Mouse (Mus musculus): ENCODE results near the gene Cdh5. TPM values are rescaled to one million over a fixed set of nuclear protein-coding genes. Genes with fewer than 3 reads are reported as not detected.
A peak's percentile ranks its signal among the peaks of the same experiment; 100 is the strongest.

Gene Cdh5
- polyA plus RNA-seq (2012; ENCODE audit: insufficient read depth, insufficient read length, low replicate concordance, missing spikeins): not detected in 2 replicates

DNA sequence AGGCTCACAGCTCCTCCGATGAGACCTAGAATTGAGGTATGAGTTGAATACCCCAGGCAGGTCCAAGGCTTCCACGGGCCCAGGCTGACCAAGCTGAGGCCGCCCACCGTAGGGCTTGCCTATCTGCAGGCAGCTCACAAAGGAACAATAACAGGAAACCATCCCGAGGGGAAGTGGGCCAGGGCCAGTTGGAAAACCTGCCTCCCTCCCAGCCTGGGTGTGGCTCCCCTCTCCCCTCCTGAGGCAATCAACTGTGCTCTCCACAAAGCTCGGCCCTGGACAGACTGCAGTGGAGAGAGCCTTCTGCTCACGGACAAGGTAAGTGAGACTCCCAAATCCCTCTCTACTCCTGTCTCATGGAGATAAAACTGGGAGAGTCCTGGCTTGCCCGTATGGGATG is at the start of gene Cdh5:
Gene Cdh5, plus strand, starts transcription at position 211 of the 400 bp plus-strand sequence.
- Histone ChIP-seq H3K27ac (ENCODE audit: insufficient read depth, low read depth, low read length) (no peak within 1 kb of the TSS), H3K4me3 (ENCODE audit: insufficient read depth, low read depth, low read length) (peak within 1 kb of the TSS; percentile 21), H3K4me1 (ENCODE audit: control insufficient read depth, insufficient read depth, low read length) (no peaks in the 10 kb centered on the region)
- WGBS: 75% methylated on average over 8 of the region's 8 CpGs
- TF ChIP-seq CTCF (IDR thresholded peaks at IDR 0.05; ENCODE audit: insufficient read depth, low read depth, low read length) (no peak), POLR2A (IDR thresholded peaks at IDR 0.05; ENCODE audit: insufficient read depth, low read depth, low read length) (no peak)

DNA sequence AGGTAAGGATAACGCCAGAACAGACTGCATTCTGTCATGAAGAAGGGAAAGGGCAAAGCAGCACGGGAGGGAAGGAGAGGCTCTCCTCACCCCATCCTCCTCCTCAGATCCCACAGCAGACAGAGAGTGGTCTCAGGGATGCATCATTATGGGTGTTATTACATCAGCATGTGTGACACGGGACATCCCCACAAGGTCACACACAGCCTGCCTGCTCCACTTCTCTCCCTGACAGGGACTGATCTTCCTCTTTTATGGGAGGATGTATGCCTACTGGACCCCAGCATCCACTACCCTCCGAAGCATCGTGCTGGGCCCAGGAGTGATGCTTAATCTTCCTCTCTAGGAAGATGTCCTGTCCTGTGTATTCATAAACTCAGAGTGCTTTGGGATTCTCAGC is 41.5 kb upstream of the Cdh5 start:
- peaks cover 11% of the 10 kb centered on the region for H3K4me1 ChIP-seq (ENCODE audit: control insufficient read depth, insufficient read depth, low read length)
- no peak overlapping the region for H3K27ac ChIP-seq (ENCODE audit: insufficient read depth, low read depth, low read length)
- WGBS: 91% methylated on average over 5 of the region's 5 CpGs
- no peak for TF ChIP-seq CTCF (IDR thresholded peaks at IDR 0.05; ENCODE audit: insufficient read depth, low read depth, low read length)
- no peak overlapping the region for H3K4me3 ChIP-seq (ENCODE audit: insufficient read depth, low read depth, low read length)

DNA sequence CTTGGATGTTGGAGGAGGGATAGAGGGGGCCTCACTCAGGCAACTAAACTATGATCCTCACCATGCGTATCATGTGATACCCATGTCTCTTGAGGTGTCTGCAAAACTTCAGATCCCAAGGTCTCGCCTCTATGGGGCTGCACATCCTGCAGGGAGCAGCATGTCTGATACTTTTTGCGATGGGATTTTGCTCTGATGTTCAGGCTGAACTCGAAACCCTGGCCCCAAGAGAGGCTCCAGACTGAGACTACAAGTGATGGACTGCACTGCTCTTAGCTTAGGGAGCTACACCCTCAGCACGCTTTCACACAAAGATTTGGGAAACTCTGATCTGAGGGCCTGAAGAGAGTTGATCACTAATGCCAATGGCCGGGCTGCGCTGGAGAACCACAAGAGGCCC is 41.0 kb upstream of the Cdh5 start:
- no peak for TF ChIP-seq CTCF (IDR thresholded peaks at IDR 0.05; ENCODE audit: insufficient read depth, low read depth, low read length)
- TF ChIP-seq POLR2A (IDR thresholded peaks at IDR 0.05; ENCODE audit: insufficient read depth, low read depth, low read length): no peak
- H3K4me3 ChIP-seq (ENCODE audit: insufficient read depth, low read depth, low read length): no peak overlapping the region
- 96% methylated on average over 7 of the region's 7 CpGs for WGBS
- no peak overlapping the region for H3K27ac ChIP-seq (ENCODE audit: insufficient read depth, low read depth, low read length)
- peaks cover 11% of the 10 kb centered on the region for H3K4me1 ChIP-seq (ENCODE audit: control insufficient read depth, insufficient read depth, low read length)

DNA sequence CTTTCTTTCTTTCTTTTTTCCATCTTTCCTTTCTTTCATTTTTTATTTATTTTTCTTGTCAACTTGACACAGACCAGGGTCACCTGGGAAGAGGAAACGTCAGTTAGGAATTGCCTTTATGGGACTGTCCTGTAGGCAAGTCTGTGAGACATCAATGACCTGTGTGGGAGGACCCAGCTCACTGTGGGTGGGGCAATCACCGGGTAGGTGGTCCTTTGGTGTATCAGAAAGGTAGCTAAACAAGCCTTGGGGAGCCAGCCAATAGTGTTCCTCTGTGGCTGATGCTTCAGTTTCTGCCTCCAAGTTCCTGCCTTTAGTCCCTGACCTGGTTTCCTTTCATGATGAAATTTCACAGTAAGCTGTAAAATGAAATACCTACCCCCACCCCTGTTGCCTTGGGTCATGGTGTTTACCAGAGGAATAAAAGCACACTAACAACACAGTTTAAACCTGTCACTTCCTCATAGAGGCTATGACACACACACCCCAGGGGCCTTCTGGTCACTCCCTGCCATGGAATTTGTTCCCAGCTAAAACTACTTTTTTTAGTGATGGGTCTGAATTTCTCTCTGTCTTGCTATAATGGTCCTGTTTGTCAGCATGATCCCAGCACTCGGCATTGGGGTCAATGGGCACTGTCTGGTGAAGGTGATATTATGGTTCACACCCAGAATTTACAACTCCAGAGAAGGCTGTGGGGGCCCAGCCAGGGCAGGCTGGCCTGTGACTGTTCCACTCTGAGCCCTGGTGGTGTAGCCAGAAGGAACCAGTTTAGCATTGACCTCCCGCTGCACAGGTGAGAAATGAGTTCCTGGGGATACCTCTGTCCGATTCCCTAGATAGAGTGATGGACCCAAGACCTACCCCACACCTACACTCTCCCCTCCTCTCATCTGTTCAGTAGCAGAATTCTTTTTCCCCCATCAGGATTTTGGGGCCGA is 40.1 kb upstream of the Cdh5 start:
- no peak overlapping the region for H3K27ac ChIP-seq (ENCODE audit: insufficient read depth, low read depth, low read length)
- H3K4me3 ChIP-seq (ENCODE audit: insufficient read depth, low read depth, low read length): no peak overlapping the region
- H3K4me1 ChIP-seq (ENCODE audit: control insufficient read depth, insufficient read depth, low read length): peaks cover 11% of the 10 kb centered on the region
- no peak for TF ChIP-seq POLR2A (IDR thresholded peaks at IDR 0.05; ENCODE audit: insufficient read depth, low read depth, low read length)
- TF ChIP-seq CTCF (IDR thresholded peaks at IDR 0.05; ENCODE audit: insufficient read depth, low read depth, low read length): no peak
- WGBS: 70% methylated on average over 6 of the region's 6 CpGs

DNA sequence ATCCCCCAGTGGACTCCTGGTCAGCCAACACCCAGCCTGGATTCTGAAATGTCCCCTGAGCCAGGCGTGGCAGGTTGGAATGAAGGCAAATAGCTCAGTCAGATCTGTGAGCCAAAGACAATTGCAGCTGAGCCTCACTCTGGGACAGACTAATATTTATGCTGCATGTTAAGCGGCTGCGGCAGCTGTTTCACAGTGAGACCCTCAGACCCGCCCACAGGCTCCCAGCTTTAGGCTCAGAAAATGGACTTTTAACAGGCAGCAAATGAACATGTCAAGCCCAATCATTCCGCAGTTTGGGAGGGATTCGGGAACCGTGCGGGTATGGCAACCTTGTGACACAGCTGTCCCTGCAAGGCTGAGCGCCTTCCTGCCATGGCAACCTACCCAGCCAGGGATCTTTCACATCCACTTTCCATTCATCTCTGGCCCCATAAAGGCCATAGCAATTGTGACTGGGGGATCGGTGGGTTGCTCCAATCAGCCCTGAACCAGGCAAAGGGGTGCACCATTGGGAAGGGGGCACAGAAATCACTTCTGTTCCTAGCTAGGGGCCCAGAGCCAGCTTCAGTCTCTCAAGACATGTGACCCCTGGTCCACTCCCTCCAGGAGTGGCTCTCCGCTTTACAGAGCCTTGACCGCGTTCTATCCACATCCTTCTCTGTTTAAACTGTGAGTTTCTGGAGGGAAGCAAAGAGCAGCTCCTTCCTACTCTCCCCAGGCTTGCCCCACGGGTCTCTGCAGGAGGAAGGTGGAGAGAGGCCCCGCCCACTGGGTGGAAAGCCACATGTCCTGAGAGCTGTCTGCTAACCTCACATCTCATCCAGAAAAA is 39.2 kb upstream of the Cdh5 start:
- Histone ChIP-seq H3K4me3 (ENCODE audit: insufficient read depth, low read depth, low read length) (no peak overlapping the region), H3K27ac (ENCODE audit: insufficient read depth, low read depth, low read length) (no peak overlapping the region)

DNA sequence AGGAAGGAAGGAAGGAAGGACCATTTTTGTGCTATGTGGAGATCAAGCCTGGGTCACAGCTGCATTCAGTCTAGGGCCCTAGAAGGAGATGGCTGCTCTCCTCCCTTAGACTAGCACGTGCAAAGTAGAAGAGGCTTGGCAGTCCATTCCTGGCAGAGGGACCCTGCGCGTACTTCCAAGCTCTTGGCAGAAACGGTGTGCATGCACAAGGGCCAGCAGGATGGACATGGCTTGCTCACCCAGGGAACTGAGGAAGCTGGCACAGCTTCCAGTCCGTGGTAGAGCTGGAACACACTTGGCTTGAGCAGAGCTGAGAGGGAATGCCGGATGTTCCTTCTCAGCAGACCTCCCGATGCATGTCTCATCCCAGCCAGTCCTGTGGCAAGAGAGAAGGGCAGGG is 36.2 kb upstream of the Cdh5 start:
- TF ChIP-seq CTCF (IDR thresholded peaks at IDR 0.05; ENCODE audit: insufficient read depth, low read depth, low read length): no peak
- no peak for TF ChIP-seq POLR2A (IDR thresholded peaks at IDR 0.05; ENCODE audit: insufficient read depth, low read depth, low read length)
- WGBS: 59% methylated on average over 7 of the region's 7 CpGs
- peaks cover 11% of the 10 kb centered on the region for H3K4me1 ChIP-seq (ENCODE audit: control insufficient read depth, insufficient read depth, low read length)
- no peak overlapping the region for H3K27ac ChIP-seq (ENCODE audit: insufficient read depth, low read depth, low read length)
- H3K4me3 ChIP-seq (ENCODE audit: insufficient read depth, low read depth, low read length): no peak overlapping the region

More for the DNA sequence above, 39.2 kb upstream of the Cdh5 start:
- 52% methylated on average over 15 of the region's 15 CpGs for WGBS
- TF ChIP-seq POLR2A (IDR thresholded peaks at IDR 0.05; ENCODE audit: insufficient read depth, low read depth, low read length): no peak
- TF ChIP-seq CTCF (IDR thresholded peaks at IDR 0.05; ENCODE audit: insufficient read depth, low read depth, low read length): no peak
- H3K4me1 ChIP-seq (ENCODE audit: control insufficient read depth, insufficient read depth, low read length): peaks cover 11% of the 10 kb centered on the region

DNA sequence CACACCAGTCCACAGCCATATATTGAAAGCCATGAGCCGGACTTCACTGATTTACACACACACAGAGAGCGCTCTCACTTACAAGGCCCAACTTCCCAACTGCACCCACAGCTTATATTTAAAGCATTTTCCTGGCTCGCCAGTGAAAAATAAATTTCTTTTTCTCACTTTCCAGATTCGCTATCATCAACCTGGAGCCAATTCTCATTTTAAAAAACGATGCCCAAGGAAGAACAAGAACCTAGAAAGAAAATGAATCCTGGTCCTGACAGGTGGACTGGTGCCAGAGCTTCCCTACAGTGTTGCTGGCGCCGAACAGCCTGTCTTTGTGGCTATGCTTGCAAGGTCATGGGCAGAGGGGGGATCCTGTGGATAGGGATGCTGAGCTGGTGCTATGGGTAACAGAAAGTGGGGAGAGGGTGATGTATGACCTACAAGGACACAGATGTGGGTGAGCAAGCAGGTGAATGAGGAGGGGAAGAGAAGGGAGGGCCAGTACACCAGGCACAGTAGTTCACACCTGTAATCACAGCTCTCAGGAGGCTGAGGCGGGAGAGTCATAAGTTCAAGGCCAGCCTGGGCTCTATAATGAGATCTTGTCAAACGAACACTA is 35.4 kb upstream of the Cdh5 start:
- WGBS: 85% methylated on average over 9 of the region's 9 CpGs
- H3K4me1 ChIP-seq (ENCODE audit: control insufficient read depth, insufficient read depth, low read length): peaks cover 11% of the 10 kb centered on the region
- H3K4me3 ChIP-seq (ENCODE audit: insufficient read depth, low read depth, low read length): no peak overlapping the region
- no peak overlapping the region for H3K27ac ChIP-seq (ENCODE audit: insufficient read depth, low read depth, low read length)
- no peak for TF ChIP-seq CTCF (IDR thresholded peaks at IDR 0.05; ENCODE audit: insufficient read depth, low read depth, low read length)
- TF ChIP-seq POLR2A (IDR thresholded peaks at IDR 0.05; ENCODE audit: insufficient read depth, low read depth, low read length): no peak

DNA sequence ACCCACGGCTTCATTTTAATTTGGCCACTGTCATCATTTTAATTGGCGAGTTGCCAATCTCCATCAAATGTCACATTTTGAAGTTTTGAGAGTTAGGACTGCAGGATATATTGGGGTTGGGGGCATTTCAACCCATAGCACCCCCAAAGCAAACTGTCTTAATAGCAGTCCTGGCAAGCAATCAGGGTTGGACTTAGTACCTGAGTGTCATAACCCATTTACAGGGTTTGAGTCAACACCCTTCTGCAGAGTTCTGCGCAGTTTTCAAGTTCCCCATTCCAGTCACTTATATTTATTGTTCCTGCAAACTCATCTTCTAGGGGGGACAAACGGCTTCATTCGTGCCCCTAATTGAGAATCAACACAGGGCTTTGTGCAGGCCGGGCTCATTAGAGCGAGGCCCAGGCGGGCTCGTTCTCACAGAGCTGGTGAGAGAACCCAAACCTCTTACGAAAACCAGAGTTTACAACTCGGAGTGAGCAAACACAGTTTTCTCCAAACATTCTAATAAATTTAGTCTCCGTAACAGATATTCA is 34.0 kb upstream of the Cdh5 start:
- H3K4me1 ChIP-seq (ENCODE audit: control insufficient read depth, insufficient read depth, low read length): peaks cover 2% of the 10 kb centered on the region; the same call in 1 of the 2 replicates
- no peak overlapping the region for H3K4me3 ChIP-seq (ENCODE audit: insufficient read depth, low read depth, low read length)
- H3K27ac ChIP-seq (ENCODE audit: insufficient read depth, low read depth, low read length): no peak overlapping the region
- WGBS: 87% methylated on average over 12 of the region's 12 CpGs
- TF ChIP-seq CTCF (IDR thresholded peaks at IDR 0.05; ENCODE audit: insufficient read depth, low read depth, low read length): no peak
- TF ChIP-seq POLR2A (IDR thresholded peaks at IDR 0.05; ENCODE audit: insufficient read depth, low read depth, low read length): no peak
